Mouse (Mus musculus) testis, postnatal 14 days (tissue): Measurements from ENCODE around the gene Cog1.

Source experiments
- DNase-seq: peaks from one replicate; pipeline ENCODE4 v3.0.0; 2021; ENCODE audit warnings: low spot score

The Cog1 gene

DNA sequence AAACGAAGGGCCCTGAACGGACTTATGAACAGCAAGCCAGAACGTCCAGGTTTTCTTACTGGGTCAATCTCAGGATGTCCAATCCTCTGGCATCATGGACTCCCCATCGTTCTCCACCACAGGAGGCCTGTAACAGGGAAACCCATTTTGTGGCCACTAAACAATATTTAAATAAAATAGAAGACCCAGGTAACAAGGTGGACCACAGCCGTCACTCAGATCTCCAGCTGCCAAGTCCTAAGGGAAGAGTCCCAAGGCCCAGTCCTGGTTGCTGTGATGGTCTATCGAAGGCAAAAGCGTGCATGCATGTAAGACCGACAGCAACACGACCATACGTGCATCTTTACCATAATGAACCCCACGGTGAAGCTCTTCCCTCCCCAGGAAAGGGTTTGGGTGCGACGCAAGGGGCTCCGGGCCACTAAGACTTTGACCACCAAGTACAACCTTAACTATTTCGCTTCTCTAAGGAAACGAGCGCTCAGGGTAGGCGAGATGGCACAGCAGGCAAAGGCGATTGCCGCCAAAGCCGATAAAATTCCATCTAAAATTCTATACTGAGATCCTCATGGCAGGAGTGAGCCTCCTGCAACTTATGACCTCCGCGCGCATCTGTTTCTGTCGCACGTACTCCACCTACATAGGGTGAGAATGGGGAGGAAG lies at the start of gene Cog1:
Cog1 (plus strand) TSS at position 480 of the 663 bp plus-strand sequence.
- DNase-seq, result no peak

DNA sequence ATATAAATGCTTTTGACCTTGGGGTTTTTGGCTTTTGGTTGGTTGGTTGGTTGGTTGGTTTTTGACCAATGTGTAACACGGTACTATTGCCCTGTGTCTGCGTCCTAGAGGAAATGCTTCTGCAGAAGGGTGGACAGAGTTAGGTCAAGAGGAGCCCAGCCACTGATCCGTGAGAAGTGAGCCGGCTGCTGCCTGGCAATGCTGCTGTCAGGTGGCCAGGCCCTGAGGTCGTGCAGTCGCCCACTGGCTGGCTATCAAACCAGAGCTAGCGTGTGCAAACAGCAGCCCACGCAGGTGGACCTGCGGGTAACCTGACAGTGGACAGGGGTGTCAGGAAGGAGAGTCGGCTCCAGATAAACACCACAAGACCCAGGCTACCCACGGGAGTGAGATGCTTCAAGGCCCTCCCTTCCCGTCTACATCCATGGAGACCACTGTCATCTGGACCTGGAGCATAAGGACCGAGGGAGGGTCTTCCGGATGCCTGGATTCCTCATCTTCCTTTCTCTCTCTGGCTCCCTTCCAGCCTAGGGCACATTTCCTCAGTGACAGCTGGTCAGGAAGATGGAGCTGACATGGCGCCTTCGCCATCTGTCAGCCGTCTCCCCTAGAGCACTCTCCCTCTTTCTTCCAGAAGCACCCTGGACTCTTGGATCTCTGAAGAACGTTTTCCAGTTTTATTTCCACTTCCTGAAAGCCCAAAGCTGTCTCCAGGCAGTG lies 48.3 kb upstream of the Cog1 start:
- no peak for DNase-seq

DNA sequence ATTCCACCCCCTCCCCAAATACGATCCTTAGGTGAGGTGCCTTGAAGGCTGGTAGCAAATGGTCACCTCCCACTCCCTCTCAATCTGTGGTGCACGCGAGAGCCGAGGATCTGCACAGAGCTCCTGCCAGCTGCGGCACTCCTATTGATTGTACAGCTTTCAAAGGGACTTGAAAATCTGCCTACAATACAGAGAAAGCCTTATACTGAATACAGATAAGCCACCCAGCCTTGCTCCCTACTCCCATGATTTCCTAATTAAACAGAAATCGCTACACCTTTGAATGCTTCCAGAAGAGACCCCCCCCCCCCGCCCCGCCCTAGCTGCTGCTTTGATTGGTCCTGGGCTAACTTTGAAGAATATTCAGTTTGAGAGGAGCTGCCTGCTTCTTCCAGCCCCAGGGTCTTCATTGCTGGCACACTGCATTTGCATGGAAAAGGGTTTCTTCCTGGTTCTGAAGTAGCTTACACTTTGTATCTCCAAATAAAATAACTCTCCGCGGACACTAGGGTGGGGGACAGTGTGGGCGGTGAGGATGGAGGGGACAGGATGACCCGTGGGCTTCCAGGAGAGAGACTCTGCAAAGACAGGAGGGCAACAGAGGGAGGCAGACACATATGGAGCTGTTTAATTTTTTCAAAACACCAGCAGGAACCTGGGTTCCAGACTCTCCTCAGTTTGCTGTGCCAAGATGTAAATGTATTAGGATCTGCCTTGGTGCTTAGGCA lies 47.2 kb upstream of the Cog1 start:
- no peak for DNase-seq

DNA sequence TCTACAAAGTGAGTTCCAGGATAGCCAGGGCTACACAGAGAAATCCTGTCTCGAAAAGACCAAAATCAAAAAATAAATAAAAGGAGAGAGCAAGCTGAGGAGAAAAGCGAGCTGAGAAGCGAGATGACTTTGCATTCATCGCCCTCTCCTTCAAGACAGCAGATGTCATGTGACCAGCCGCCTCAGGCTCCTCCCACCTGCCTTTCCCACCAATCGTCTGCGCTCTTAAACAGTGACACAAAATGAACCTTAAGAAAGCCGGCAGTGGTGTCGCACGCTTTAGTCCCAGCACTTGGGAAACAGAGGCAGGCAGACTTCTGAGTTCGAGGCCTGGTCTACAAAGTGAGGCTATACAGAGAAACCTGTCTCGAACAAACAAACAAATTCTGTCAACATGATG lies 41.4 kb upstream of the Cog1 start:
- DNase-seq, result peak; percentile 26

DNA sequence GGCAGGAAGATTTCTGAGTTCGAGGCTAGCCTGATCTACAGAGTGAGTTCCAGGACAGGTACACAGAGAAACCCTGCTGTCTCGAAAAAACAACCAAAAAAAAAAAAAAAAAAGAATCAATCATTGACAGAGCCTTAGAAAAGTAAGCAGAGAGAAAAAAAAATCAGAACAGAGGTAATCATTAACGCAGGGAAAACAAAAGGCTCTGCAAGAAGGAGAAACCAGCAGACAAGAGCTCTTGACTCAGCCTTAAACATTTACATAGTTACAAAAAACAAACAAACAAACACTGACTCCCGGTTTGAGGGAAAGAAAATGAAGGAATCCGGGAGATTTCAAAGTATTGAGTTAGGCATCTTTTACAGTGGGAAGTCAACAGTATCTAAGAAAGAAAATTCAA lies 39.4 kb upstream of the Cog1 start:
- DNase-seq, result no peak

DNA sequence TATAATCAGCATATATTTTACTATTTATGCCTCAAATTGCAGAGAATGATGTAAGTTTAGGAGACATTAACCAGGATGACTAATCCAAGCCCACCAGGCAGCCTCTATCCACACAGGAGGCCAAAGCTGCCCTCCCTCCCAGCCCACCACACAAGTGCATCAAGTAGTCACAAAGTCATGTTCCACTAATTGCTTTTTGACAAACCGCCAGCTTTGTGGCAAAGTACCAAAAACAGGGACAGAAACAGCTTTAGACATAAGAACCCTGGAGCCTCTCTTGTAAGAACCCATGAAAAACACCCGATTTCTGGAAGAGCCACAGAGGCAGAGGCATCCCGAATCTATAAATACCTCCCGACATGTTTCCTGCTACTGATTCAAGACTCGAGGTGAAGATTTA lies 38.7 kb upstream of the Cog1 start:
- no peak for DNase-seq

DNA sequence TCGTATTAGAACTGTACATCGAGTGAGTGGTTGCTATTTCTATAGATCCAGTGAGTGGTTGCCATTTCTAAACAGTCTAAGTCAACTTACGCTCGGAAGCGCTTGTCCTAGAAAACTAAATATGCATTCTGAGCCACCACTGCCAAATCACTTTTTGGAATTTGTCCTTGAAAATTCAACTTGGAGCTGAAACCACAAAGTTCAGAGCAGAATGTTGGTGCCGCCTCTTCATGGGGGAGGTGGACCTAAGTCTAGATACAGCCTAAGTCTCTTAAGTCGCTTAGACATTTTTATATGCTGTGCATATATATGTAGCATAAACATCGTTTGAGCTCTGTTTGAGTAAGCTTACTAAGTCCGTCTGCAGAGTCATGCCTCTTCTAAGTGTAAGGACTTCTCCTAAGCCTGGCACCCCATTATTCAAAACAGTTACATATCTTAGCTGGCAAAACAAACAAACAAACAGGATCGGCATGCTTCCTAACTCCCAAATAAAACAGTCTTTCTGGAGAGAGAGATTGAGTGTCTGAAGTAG lies 37.8 kb upstream of the Cog1 start:
- DNase-seq, result no peak

DNA sequence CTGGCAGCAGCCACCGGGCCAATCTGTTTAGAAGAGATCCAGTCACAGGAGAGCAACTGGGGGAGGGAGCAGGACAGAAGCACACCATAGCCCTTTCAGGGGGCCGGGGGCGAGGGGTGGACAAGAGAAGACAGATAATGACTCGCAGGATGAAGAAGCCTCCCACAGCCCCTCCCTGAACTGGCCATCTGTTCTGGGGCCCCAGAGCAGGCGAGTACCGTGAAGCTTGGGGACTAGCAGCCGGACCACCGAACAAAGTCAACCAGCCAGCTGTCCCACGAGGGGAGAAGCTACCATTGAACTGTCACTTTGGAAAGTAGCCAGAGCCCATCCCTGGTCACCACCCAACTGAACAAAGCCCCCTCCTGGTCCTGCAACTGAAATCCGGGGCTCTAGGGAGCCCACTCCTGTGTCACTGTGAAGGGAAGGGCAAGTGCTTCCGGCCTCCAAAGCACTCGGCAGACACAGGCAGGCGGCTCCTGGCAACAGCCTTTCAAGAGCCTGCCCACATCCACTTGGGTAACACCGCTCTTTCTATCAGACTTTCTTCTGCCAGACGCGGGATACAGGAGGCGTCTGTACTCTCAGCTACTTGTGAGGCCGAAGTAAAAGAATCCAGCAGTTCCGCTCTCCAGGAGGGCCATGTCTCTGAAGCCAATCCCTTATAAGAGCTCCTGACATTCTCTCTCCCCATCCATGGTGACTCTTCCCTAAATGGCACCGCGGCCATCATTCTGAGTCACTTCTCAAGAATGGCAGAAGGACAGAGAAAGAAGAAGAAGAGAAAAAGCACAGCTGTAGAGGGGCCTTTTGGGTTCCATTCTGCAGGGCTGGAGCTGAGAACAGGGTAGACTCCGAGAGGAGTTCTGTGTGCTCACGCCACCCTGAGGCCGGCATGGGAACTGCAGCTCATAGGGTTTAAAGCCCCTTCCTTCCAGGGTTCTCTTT lies 37.0 kb upstream of the Cog1 start:
- DNase-seq, result peak; percentile 77

DNA sequence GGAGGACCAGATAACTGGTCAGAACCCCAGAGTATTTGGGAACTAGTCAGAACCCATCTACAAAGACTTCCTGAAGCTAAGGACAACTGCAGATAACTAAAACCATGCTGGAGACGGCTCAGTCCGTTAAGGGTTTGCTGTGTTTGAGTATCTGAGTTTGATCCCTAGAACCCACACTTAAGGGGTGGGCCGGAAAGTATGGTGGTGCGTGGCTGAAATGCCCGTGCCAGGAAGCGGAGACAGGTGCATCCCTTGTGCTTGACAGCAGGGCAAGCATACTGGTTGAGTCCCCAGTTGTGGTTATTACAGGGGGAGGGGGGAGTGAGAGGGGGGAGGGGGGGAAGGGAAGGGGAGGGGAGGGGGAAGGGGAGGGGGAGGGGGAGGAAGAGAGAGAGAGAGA lies 34.5 kb upstream of the Cog1 start:
- DNase-seq, result no peak

DNA sequence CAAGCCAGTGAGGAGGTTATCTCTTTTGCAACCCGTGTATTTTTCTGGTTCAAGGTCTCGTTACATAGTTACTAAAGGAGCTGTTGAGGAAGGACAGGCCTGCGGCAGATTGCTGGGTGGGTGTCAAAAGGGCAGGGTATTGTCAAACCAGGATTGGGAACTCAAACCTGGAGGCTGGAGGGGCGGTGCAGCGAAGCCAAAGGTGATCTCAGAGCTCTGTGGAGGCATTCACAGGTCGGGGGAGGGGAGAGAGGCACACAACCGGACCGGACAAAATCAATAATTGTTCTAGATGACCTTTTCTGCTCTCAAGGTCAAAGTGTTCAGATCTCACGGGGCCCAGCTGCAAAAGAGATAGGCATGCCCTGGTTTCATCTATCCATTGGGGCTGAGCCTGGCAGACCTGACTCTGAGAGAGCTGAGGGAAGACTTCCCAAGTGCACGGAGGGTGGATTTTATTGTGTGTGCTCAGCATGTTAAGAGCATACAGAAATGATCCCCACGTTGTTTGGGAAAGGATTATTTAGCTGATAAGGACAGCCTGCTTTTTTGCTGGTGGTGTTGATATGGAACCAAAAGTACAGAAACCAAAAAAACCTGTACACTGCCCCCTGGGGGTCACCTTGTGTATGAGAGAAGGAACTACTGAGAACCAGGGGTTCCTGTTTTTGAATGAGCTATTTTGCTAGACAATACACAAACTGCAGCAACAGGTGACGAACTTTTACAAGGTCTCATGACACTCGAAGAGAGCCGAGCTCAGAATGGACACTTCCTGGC lies 31.6 kb upstream of the Cog1 start:
- peak; percentile 27 for DNase-seq

DNA sequence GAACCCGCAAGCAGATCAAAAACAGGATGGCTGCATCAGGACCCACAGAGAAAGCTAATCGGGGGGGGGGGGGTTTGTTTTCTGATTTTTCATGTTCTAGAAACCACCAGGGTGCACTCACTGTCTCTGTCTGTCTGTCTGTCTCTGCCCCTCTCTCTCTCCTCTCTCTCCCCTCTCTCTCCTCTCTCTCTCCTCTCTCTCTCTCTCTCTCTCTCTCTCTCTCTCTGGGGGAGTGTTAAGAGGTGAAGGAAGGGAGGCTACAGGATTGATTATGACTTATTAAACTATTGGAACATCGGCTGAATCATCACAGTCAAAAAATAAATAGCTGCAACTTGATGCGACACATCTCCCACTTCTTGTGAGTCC lies 30.7 kb upstream of the Cog1 start:
- DNase-seq, result no peak

DNA sequence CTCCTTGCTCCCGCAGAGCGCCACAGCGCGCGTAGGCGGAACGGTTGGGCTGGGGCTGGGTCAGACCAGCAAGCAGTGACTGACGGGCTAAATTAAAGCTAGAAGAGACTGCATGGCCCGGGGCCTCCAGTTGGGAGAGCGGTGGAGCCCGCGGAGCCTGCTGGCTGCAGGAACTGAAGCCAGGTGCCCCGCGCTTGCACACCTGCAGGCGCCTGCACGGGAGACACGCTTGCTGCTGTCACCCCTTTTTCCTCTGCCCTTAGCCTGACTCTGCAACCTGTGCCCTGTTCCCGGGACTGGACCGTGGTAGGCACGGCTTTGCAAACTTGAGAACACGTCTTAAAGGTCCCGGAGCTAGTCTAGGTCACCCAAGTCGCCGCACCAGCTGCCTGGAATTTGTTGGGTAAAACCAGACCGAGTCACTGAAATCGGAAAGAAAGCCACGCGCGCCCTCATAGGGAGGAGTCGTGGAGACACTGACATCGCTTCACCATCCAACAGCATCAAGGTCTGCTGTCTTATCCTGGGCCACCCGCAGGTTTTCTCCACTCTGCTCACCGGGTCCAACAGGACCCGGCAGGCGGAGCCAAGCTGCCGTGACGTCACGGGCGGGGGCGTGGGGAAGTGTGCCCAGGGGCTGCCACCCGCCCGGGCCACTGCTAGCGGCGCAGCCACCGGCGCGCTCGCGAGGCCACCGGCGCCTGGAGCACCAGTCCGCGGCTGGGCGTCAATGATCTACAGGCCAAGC lies 30.1 kb upstream of the Cog1 start, which contains the start of gene Sstr2:
Sstr2 (plus strand) TSS at position 671 of the 748 bp plus-strand sequence.
- DNase-seq, result peak; percentile 49

DNA sequence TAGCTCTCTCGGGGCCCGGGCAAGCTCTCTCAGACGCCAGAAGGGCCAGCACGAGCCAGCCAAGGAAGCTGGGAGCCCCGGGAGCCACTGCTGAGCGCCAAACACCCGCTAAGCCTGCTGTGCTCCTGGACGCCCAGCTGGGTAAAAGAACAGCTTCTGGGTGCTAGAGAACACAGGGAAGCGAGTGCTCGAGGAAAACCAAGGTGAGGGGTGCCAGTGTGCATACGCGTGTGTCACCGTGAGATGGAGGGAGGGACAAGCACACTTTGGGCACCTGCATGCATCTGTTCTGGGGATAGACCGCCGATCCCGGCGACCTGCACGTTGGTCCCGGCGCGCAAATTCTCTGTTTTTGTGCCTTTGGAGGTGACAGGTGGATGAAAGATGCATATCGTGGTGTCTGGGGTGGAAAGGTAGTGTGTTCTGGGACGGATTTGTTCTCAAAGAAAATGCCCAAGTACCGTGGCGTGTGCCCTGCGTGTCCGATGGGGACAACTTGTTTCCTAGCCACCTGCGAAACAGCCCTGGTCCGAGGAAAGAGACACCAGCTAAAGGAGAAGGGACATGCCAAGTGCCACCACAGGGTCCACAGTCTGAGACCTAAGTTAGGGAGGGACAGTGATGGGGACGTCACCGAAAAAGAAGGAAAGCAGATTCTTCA lies 29.4 kb upstream of the Cog1 start:
- DNase-seq, result no peak

DNA sequence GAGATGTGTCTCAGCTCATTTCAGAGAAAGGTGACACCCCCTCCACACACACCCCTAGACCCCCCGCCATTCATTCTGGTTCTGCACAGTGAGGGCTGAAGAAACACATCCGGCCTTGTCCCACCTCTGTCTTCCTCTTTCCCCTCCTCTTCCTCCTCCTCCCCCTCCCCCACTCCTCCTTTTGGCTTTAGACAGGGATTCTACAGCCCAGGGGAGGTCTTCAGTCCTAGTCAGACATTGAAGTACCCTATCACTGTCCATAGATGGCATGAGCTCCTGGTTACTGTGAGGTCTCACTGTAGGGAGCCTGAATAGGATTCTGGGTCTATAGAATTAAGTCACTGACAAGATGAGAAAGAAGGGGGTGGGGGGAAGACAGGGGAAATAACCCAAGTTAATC lies 28.0 kb upstream of the Cog1 start:
- DNase-seq, result no peak

DNA sequence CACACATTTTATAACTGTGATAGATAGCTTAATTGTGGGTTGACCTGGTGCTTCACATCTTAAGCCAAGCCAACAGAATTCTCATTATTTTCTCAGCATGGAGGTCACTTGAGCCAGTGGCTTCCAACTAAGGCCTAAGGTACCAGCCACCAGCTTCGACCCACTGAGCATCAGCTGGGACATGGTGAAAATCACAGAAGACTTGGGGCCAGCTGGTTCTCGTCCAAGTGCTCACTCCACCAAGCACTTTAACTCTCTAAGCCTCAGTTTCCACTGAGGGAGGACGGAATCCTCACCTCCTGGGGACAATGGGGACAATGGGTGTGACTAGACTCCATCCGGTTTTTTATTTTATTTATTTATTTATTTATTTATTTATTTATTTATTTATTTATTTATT lies 26.9 kb upstream of the Cog1 start:
- DNase-seq, result no peak

DNA sequence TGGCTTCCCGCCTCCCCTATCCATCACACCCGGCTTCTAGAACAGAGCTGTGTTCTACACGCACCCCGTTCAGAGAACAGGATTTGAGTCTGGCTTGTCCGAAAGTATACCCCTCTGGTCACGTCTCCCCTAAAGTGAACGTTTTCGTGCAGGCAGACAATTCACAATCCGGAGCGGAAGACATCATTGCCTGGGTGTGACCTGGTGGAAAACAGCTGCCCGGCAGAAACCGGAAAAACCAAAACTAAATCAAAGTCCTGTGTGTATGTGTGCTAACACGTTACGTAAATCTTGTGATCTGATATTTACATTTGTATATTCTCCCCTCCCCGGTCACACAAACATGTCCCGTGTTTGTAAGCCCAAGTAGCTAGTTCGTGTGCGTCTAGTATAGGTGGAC lies 23.5 kb upstream of the Cog1 start:
- DNase-seq, result no peak

DNA sequence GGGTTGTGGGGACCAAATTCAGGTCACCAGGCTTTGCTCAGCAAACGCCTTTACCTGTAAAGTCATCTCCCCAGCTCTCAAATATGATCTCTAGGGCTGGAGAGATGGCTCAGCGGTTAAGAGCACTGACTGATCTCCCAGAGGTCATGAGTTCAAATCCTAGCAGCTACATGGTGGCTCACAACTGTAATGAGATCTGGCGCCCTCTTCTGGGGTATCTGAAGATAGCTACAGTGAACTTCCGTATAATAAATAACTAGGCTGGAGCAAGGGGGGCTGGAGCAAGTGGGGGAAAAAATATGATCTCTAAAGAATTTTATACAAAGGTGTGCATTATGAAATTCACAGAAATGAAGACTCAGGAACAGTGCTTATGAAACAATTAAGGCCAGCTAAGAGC lies 21.2 kb upstream of the Cog1 start:
- no peak for DNase-seq

DNA sequence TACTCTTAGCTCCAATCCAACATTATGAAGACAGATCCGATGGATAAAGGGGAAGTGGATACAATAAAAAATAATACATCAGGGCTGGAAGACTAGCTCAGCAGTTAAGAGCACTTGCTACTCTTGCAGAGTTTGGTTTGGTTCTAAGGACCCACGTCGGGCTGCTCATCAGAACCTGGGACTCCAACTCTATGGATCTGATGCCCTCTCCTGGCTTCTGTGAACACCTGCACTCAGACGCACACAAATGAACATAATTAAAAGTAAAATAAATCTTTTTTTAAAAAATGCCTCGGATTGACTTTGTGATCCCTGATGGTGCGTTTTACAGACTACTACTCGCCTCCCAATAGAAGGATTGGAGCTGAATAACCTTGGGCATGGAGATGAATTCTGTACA lies 18.3 kb upstream of the Cog1 start:
- DNase-seq, result no peak

DNA sequence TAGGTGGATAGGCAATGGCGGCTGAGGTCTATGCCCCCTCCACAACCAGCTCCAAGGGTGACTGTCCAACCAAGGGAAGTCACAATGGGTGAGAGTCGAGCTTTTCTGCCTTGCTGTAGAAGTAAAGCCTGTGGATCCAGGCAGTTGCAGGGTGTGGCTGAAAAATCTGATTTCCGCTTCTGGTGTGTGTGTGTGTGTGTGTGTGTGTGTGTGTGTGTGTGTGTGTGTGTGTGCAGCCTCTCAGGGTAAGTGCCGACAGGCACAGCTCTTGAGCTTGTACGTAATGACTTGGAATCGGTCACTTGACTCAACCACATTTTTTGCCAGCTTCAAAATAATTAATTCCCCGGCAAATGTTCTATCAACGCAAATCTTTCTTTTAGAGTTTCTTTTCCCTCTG lies 17.7 kb upstream of the Cog1 start:
- DNase-seq, result no peak

DNA sequence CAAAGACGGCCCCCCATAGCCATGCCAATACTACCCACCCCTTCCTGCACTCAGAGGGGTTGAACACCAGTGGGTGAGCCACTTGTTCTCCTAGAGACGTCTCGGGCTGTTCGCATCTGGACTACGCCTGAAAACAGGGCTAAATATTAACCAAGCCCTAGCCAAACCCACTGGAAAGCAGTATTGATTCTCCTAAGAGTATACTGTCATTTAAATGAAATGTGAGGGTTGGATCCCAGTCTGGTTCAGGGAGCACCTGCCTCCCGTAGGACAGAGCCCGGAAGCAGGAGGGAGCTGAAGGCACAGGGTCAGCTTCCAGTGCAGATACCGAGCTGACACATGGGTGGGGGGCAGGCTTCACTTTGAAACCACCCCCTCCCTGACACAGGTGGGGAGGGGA lies 17.1 kb upstream of the Cog1 start:
- no peak for DNase-seq
